Comparison of ENCODE assay signal across 8 mouse cellular contexts in genomic region chr2:152739031-152739841, GRCm38 (mm10). TPM values are rescaled to one million over a fixed set of nuclear protein-coding genes. Genes with fewer than 3 reads are reported as not detected.
DNase-seq lines count a peak whose midpoint lies in the region; ATAC-seq and TF ChIP-seq lines count a peak whose summit lies in the region.

No protein-coding gene starts in this region.

- no peak for TF ChIP-seq EP300 in CH12.LX (IDR thresholded peaks at IDR 0.05; ENCODE audit: low read length)

- no peak for TF ChIP-seq POLR2A in CH12.LX (IDR thresholded peaks at IDR 0.05; ENCODE audit: low read depth, low read length)
- peak; percentile 25; the same call in 1 of the 2 replicates for TF ChIP-seq POLR2A in small intestine, adult 2 months (IDR thresholded peaks at IDR 0.05; ENCODE audit: low read depth, low read length)

- peak overlapping the region in 1 of 3 experiments; percentile 13 for H3K4me3 ChIP-seq in CH12.LX (replicated peaks in 1 of 3; ENCODE audit: low read depth in 2 of 3, low read length in 2 of 3, poor library complexity in 1 of 3)
- peak overlapping the region; percentile 83 for H3K4me3 ChIP-seq in embryonic facial prominence, embryonic 14.5 days (ENCODE audit: low read depth, low read length)
- peak overlapping the region; percentile 26 to 63 for H3K4me3 ChIP-seq in heart, embryonic 14.5 days (ENCODE audit: control insufficient read depth in 1 of 2, insufficient read depth in 1 of 2, low read depth in 1 of 2, low read length in 2 of 2)
- H3K4me3 ChIP-seq in small intestine, adult 2 months (ENCODE audit: low read depth, low read length): peak overlapping the region; percentile 54

- no peak for TF ChIP-seq CTCF in CH12.LX (conservative IDR thresholded peaks at IDR 0.05 in 1 of 2, IDR thresholded peaks at IDR 0.05 in 1 of 2; ENCODE audit: low read depth in 2 of 2, low read length in 2 of 2)
- TF ChIP-seq CTCF in small intestine, adult 2 months (IDR thresholded peaks at IDR 0.05; ENCODE audit: extremely low read depth, insufficient read length, insufficient replicate concordance, low read depth, low read length): no peak

- no peaks in the 10 kb centered on the region for H3K79me2 ChIP-seq in CH12.LX (replicated peaks; ENCODE audit: control insufficient read depth, extremely low read depth, insufficient read depth, poor library complexity, severe bottlenecking)

- no peak overlapping the region for H3K9ac ChIP-seq in CH12.LX (ENCODE audit: insufficient read depth, low read depth)
- H3K9ac ChIP-seq in embryonic facial prominence, embryonic 14.5 days (ENCODE audit: low read depth, low read length): peak overlapping the region; percentile 95
- peak overlapping the region; percentile 88 for H3K9ac ChIP-seq in heart, embryonic 14.5 days (ENCODE audit: low read length)

- no peak for DNase-seq in CH12.LX (ENCODE audit: extremely low read depth)
- DNase-seq in T-cell, adult 2 months (ENCODE audit: low spot score): peak; percentile 8
- DNase-seq in embryonic facial prominence, embryonic 14.5 days (ENCODE audit: low spot score): peak; percentile 97
- peak; percentile 92 for DNase-seq in kidney, postnatal 10 days
- peak; percentile 86 for DNase-seq in lung, postnatal 36 days

- peaks cover 0 to 13% of the 10 kb centered on the region in 2 experiments; a peak in 2 of 4 replicates for H3K4me1 ChIP-seq in CH12.LX (ENCODE audit: control insufficient read depth in 1 of 2, insufficient read depth in 2 of 2)
- peaks cover 47% of the 10 kb centered on the region for H3K4me1 ChIP-seq in embryonic facial prominence, embryonic 14.5 days (ENCODE audit: control insufficient read depth, insufficient read depth, low read length)
- H3K4me1 ChIP-seq in heart, embryonic 14.5 days (ENCODE audit: control insufficient read depth in 2 of 2, insufficient read depth in 2 of 2, low read length in 2 of 2): peaks cover 28 to 56% of the 10 kb centered on the region in 2 experiments
- H3K4me1 ChIP-seq in small intestine, adult 2 months (ENCODE audit: control insufficient read depth, insufficient read depth, insufficient read length, low read length): peaks cover 17% of the 10 kb centered on the region

- no peak for TF ChIP-seq RAD21 in CH12.LX (IDR thresholded peaks at IDR 0.05; ENCODE audit: low read depth, low read length)

- WGBS in embryonic facial prominence, embryonic 14.5 days: under 1% methylated on average over 15 of the region's 36 CpGs
- WGBS in heart, embryonic 14.5 days: 2% methylated on average over 35 of the region's 36 CpGs
- WGBS in small intestine, adult 2 months: under 1% methylated on average over 36 of the region's 36 CpGs

- H3K4me2 ChIP-seq in CH12.LX (ENCODE audit: insufficient read depth, low read depth, poor library complexity, severe bottlenecking): peak overlapping the region; percentile 79
- peak overlapping the region; percentile 80 for H3K4me2 ChIP-seq in embryonic facial prominence, embryonic 14.5 days (ENCODE audit: low read depth, low read length)
- H3K4me2 ChIP-seq in heart, embryonic 14.5 days (ENCODE audit: low read length): peak overlapping the region; percentile 84

- H3K27me3 ChIP-seq in CH12.LX (replicated peaks): peaks cover 57% of the 10 kb centered on the region
- no peaks in the 10 kb centered on the region for H3K27me3 ChIP-seq in embryonic facial prominence, embryonic 14.5 days (replicated peaks; ENCODE audit: control insufficient read depth, insufficient read depth, low read length)
- H3K27me3 ChIP-seq in heart, embryonic 14.5 days (ENCODE audit: control insufficient read depth, insufficient read depth, low read length): no peaks in the 10 kb centered on the region
- no peaks in the 10 kb centered on the region for H3K27me3 ChIP-seq in small intestine, adult 2 months (ENCODE audit: control insufficient read depth, insufficient read depth, low read length)

- in situ Hi-C loops in CH12.LX (cut with MboI; ENCODE audit: low pct_ligation_motif_present, low pct_unique_long_range_greater_than_20kb, low sequenced_read_pairs): loop anchor here (5.0 kb wide), 1 partner anchor 37 kb away; no protein-coding TSS in a partner anchor

- ATAC-seq in embryonic facial prominence, embryonic 14.5 days (ENCODE audit: low read depth): peak; percentile 80
- ATAC-seq in heart, embryonic 14.5 days (ENCODE audit: insufficient number of reproducible peaks, insufficient read depth, low FRiP score, low read depth): peak; percentile 55
- no peak for ATAC-seq in activated CD4-positive, CD25-positive, alpha-beta regulatory T cell, adult 4 months

- no peak overlapping the region for H3K27ac ChIP-seq in CH12.LX (ENCODE audit: insufficient read depth, low read depth)
- peak overlapping the region; percentile 92 for H3K27ac ChIP-seq in embryonic facial prominence, embryonic 14.5 days (replicated peaks; ENCODE audit: low read depth, low read length)
- H3K27ac ChIP-seq in heart, embryonic 14.5 days (replicated peaks in 1 of 2; ENCODE audit: control insufficient read depth in 1 of 2, insufficient read depth in 1 of 2, low read depth in 2 of 2, low read length in 2 of 2): peak overlapping the region; percentile 82 to 83
- peak overlapping the region; percentile 100 for H3K27ac ChIP-seq in small intestine, adult 2 months (ENCODE audit: insufficient read depth, low read depth, low read length)

- dilution Hi-C loops in CH12.LX (cut with MboI; ENCODE audit: extremely low pct_ligation_motif_present, extremely low pct_unique_long_range_greater_than_20kb, low sequenced_read_pairs): no loop called here

- no peaks in the 10 kb centered on the region for H3K36me3 ChIP-seq in CH12.LX (replicated peaks in 1 of 2; ENCODE audit: control insufficient read depth in 1 of 2, insufficient read depth in 1 of 2, low read length in 1 of 2)
- peaks cover 5% of the 10 kb centered on the region; the same call in 1 of the 2 replicates for H3K36me3 ChIP-seq in embryonic facial prominence, embryonic 14.5 days (ENCODE audit: control insufficient read depth, insufficient read depth, low read length)
- H3K36me3 ChIP-seq in heart, embryonic 14.5 days (ENCODE audit: control insufficient read depth, insufficient read depth, low read length): no peaks in the 10 kb centered on the region
- peaks cover 12% of the 10 kb centered on the region; the same call in 1 of the 2 replicates for H3K36me3 ChIP-seq in small intestine, adult 2 months (ENCODE audit: control insufficient read depth, insufficient read depth, low read length)

- peaks cover 6% of the 10 kb centered on the region for H3K9me3 ChIP-seq in CH12.LX (replicated peaks; ENCODE audit: low read length)
- no peaks in the 10 kb centered on the region for H3K9me3 ChIP-seq in embryonic facial prominence, embryonic 14.5 days (ENCODE audit: control insufficient read depth, low read length)
- H3K9me3 ChIP-seq in heart, embryonic 14.5 days (ENCODE audit: control insufficient read depth, low read length): no peaks in the 10 kb centered on the region

TF ChIP-seq in CH12.LX, 34 proteins besides CTCF, POLR2A, EP300 and RAD21:
- TF ChIP-seq TCF12 (IDR thresholded peaks at IDR 0.05; ENCODE audit: low read depth, low read length): 0 out of 2 replicates have a peak, but pooled peaks have one; percentile 17
- TF ChIP-seq MXI1 (IDR thresholded peaks at IDR 0.05; ENCODE audit: low read depth, low read length): no peak

RNA-seq across cellular contexts. Expression of gene Id1, which starts 3.2 kb away (rescaled TPM):
- total RNA-seq in CH12.LX (2012; rRNA removed): 0.38 and 0.93 TPM in 2 replicates
- total RNA-seq in CH12.LX (2014; rRNA removed): not detected in 2 replicates
- not detected in 2 replicates for polyA plus RNA-seq in CH12.LX (2012; ENCODE audit: insufficient read length, low read depth)
- 128 and 138 TPM in 2 replicates for polyA plus RNA-seq in embryonic facial prominence, embryonic 14.5 days (2014; fragmentation: Nextera tagmentation; extraction: Ambion mirVana)
- 56.8 and 61.1 TPM in 2 replicates for polyA plus RNA-seq in heart, embryonic 14.5 days (2014; fragmentation: Nextera tagmentation; extraction: Ambion mirVana)
- 585 and 916 TPM in 2 replicates for polyA plus RNA-seq in small intestine, adult 2 months (2012; rRNA removed)
- polyA plus RNA-seq in activated CD4-positive, CD25-positive, alpha-beta regulatory T cell, adult 4 months (2017; shearing (Covaris generic)): under 1 TPM; 0.56 to 0.97 TPM

RNA-seq across cellular contexts. Expression of gene Cox4i2, which starts 14.7 kb away (rescaled TPM):
- total RNA-seq in CH12.LX (2012; rRNA removed) (not detected in 2 replicates), CH12.LX (2014; rRNA removed) (not detected in 2 replicates)
- polyA plus RNA-seq in CH12.LX (2012; ENCODE audit: insufficient read length, low read depth): not detected in 2 replicates
- polyA plus RNA-seq in embryonic facial prominence, embryonic 14.5 days (2014; fragmentation: Nextera tagmentation; extraction: Ambion mirVana): 19.1 and 27.0 TPM in 2 replicates
- 18.5 and 18.6 TPM in 2 replicates for polyA plus RNA-seq in heart, embryonic 14.5 days (2014; fragmentation: Nextera tagmentation; extraction: Ambion mirVana)
- 0.50 and 1.7 TPM in 2 replicates for polyA plus RNA-seq in small intestine, adult 2 months (2012; rRNA removed)
- polyA plus RNA-seq in activated CD4-positive, CD25-positive, alpha-beta regulatory T cell, adult 4 months (2017; shearing (Covaris generic)): not detected

RNA-seq across cellular contexts. Expression of gene Mcts2, which starts 52.4 kb away (rescaled TPM):
- total RNA-seq in CH12.LX (2012; rRNA removed) (3.3 and 5.4 TPM in 2 replicates), CH12.LX (2014; rRNA removed) (0.95 and 1.5 TPM in 2 replicates)
- polyA plus RNA-seq in CH12.LX (2012; ENCODE audit: insufficient read length, low read depth): 3.2 and 3.8 TPM in 2 replicates
- 26.7 and 30.2 TPM in 2 replicates for polyA plus RNA-seq in embryonic facial prominence, embryonic 14.5 days (2014; fragmentation: Nextera tagmentation; extraction: Ambion mirVana)
- polyA plus RNA-seq in heart, embryonic 14.5 days (2014; fragmentation: Nextera tagmentation; extraction: Ambion mirVana): 20.8 and 25.6 TPM in 2 replicates
- 1.3 and 1.7 TPM in 2 replicates for polyA plus RNA-seq in small intestine, adult 2 months (2012; rRNA removed)
- polyA plus RNA-seq in activated CD4-positive, CD25-positive, alpha-beta regulatory T cell, adult 4 months (2017; shearing (Covaris generic)): 1 to 10 TPM; 2.1 to 2.5 TPM

Comparison
In these comparisons a context has a peak if more than half of its experiments do, and no peak if none do; other contexts are left out.
1. RNA of gene Id1, which starts 3.2 kb away (polyA plus RNA-seq): 585 to 916 TPM in small intestine, adult 2 months, 128 to 138 TPM in embryonic facial prominence, embryonic 14.5 days and 56.8 to 61.1 TPM in heart, embryonic 14.5 days; 0.56 to 0.97 TPM in activated CD4-positive, CD25-positive, alpha-beta regulatory T cell, adult 4 months and not detected in CH12.LX; every median in the first group is over 10 times any median in the second.
2. Peak in every context shown above with its lines, with median percentiles within 50 percentile points of each other: H3K4me2 ChIP-seq.